Comparison of ENCODE assay signal across 9 mouse cellular contexts in genomic region chr19:53066934-53067333, GRCm38 (mm10). TPM values are rescaled to one million over a fixed set of nuclear protein-coding genes. Genes with fewer than 3 reads are reported as not detected.
DNase-seq lines count a peak whose midpoint lies in the region; ATAC-seq and TF ChIP-seq lines count a peak whose summit lies in the region.
"Had no signal": no experiment of that assay in that cellular context is flagged by ENCODE, and none has a peak within 500 bp of the region (broad histone marks: within the 10 kb centered on the region; RNA-seq: fewer than 3 reads in every experiment).

No protein-coding gene starts in this region.

- no peak overlapping the region for H3K9ac ChIP-seq in heart, embryonic 16.5 days (ENCODE audit: low read length)
- no peak overlapping the region for H3K9ac ChIP-seq in limb, embryonic 11.5 days (ENCODE audit: low read length)
- H3K9ac ChIP-seq: forebrain, embryonic 13.5 days had no signal

- 39% methylated on average over 10 of the region's 10 CpGs for WGBS in heart, embryonic 16.5 days
- 41% methylated on average over 10 of the region's 10 CpGs for WGBS in limb, embryonic 11.5 days

- DNase-seq in 3T3-L1 (ENCODE audit: low read depth, low spot score) = peak; percentile 97
- DNase-seq in embryo, embryonic 11 days = peak; percentile 51
- DNase-seq in limb, embryonic 11.5 days (ENCODE audit: low spot score) = no peak
- no peak for DNase-seq in layer of hippocampus, adult 9-11 months
- DNase-seq in spleen, postnatal 4 days (ENCODE audit: low spot score in 2 of 2) = no peak
- no peak for DNase-seq in left cerebral cortex, postnatal 4 days
- no peak for DNase-seq in layer of hippocampus, adult 2 months (ENCODE audit: low spot score in 2 of 2)

- no peak for TF ChIP-seq CTCF in layer of hippocampus, adult 2 months (conservative IDR thresholded peaks at IDR 0.05)

- H3K27ac ChIP-seq in heart, embryonic 16.5 days (ENCODE audit: low read length) = 0 out of 2 replicates have a peak overlapping the region, but pooled peaks have one; percentile 51
- no peak overlapping the region for H3K27ac ChIP-seq in limb, embryonic 11.5 days (replicated peaks; ENCODE audit: low read depth, low read length)
- H3K27ac ChIP-seq in layer of hippocampus, adult 2 months = no peak overlapping the region
- H3K27ac ChIP-seq: forebrain, embryonic 13.5 days had no signal

- ATAC-seq in heart, embryonic 16.5 days (replicated peaks; ENCODE audit: extremely low read depth, insufficient read depth, low FRiP score) = peak; percentile 53; the same call in 1 of the 2 replicates
- no peak; the same call in 1 of the 2 replicates for ATAC-seq in limb, embryonic 11.5 days (ENCODE audit: insufficient number of reproducible peaks, low FRiP score, low TSS enrichment, low read depth)
- ATAC-seq: forebrain, embryonic 13.5 days had no signal

- H3K36me3 ChIP-seq in heart, embryonic 16.5 days (ENCODE audit: control insufficient read depth, insufficient read depth) = no peaks in the 10 kb centered on the region
- H3K36me3 ChIP-seq in limb, embryonic 11.5 days (ENCODE audit: control insufficient read depth, insufficient read depth, low read length) = no peaks in the 10 kb centered on the region

- H3K4me2 ChIP-seq in heart, embryonic 16.5 days (ENCODE audit: low read depth, low read length) = peak overlapping the region; percentile 34
- peak overlapping the region; percentile 10; the same call in 1 of the 2 replicates for H3K4me2 ChIP-seq in limb, embryonic 11.5 days (ENCODE audit: low read depth, severe bottlenecking)
- H3K4me2 ChIP-seq: forebrain, embryonic 13.5 days had no signal

- no peak overlapping the region for H3K4me3 ChIP-seq in heart, embryonic 16.5 days (ENCODE audit: low read length)
- H3K4me3 ChIP-seq in limb, embryonic 11.5 days (ENCODE audit: low read depth, low read length) = no peak overlapping the region
- no peak overlapping the region for H3K4me3 ChIP-seq in layer of hippocampus, adult 2 months
- H3K4me3 ChIP-seq: forebrain, embryonic 13.5 days had no signal

- no peaks in the 10 kb centered on the region for H3K9me3 ChIP-seq in heart, embryonic 16.5 days (replicated peaks; ENCODE audit: control insufficient read depth, low read length)
- no peaks in the 10 kb centered on the region for H3K9me3 ChIP-seq in limb, embryonic 11.5 days (ENCODE audit: control insufficient read depth, low read length)
- H3K9me3 ChIP-seq: forebrain, embryonic 13.5 days had no signal

- peaks cover 22% of the 10 kb centered on the region for H3K4me1 ChIP-seq in heart, embryonic 16.5 days (ENCODE audit: control insufficient read depth, insufficient read depth, low read length)
- peaks cover 13% of the 10 kb centered on the region for H3K4me1 ChIP-seq in limb, embryonic 11.5 days (ENCODE audit: control insufficient read depth, insufficient read depth, low read length)
- H3K4me1 ChIP-seq: forebrain, embryonic 13.5 days had no signal

- intact Hi-C loops in left cerebral cortex, postnatal 4 days (cut with DNase I) = no loop called here

- H3K27me3 ChIP-seq in heart, embryonic 16.5 days (ENCODE audit: control insufficient read depth, insufficient read depth, low read length) = no peaks in the 10 kb centered on the region
- H3K27me3 ChIP-seq in limb, embryonic 11.5 days (ENCODE audit: control insufficient read depth, insufficient read depth, low read length) = no peaks in the 10 kb centered on the region
- H3K27me3 ChIP-seq: forebrain, embryonic 13.5 days had no signal

RNA-seq across cellular contexts. Expression of gene Xpnpep1, which starts 26.9 kb away (rescaled TPM):
- 128 and 137 TPM in 2 replicates for polyA plus RNA-seq in heart, embryonic 16.5 days (2015; fragmentation: Nextera tagmentation; extraction: Ambion mirVana)
- 166 and 173 TPM in 2 replicates for polyA plus RNA-seq in limb, embryonic 11.5 days (2014; fragmentation: Nextera tagmentation; extraction: Ambion mirVana)
- 100 to 1,000 TPM; 123 to 124 TPM for total RNA-seq in left cerebral cortex, postnatal 4 days (2021)
- total RNA-seq in layer of hippocampus, adult 2 months (2021) = 10 to 100 TPM; 78.7 to 82.9 TPM

Comparison
In these comparisons a context has a peak if more than half of its experiments do, and no peak if none do; other contexts are left out.
1. DNase-seq: peak in 3T3-L1 (single experiment) and embryo, embryonic 11 days (single experiment); none in limb, embryonic 11.5 days (single experiment), layer of hippocampus, adult 9-11 months (single experiment), spleen, postnatal 4 days (0 of 2), left cerebral cortex, postnatal 4 days (single experiment) and layer of hippocampus, adult 2 months (0 of 2).